9 mouse cellular contexts compared by ENCODE assay signal in genomic region chr3:131107301-131108093, GRCm38 (mm10). TPM values are rescaled to one million over a fixed set of nuclear protein-coding genes. Genes with fewer than 3 reads are reported as not detected.
A peak's percentile ranks its signal among the peaks of the same experiment; 100 is the strongest.
DNase-seq lines count a peak whose midpoint lies in the region; ATAC-seq and TF ChIP-seq lines count a peak whose summit lies in the region.
"Had no signal": no experiment of that assay in that cellular context is flagged by ENCODE, and none has a peak within 500 bp of the region (broad histone marks: within the 10 kb centered on the region; RNA-seq: fewer than 3 reads in every experiment).

No protein-coding gene starts in this region.

- H3K4me3 ChIP-seq in embryonic facial prominence, embryonic 15.5 days (replicated peaks) = peak overlapping the region; percentile 50
- H3K4me3 ChIP-seq in thymus, adult 2 months (ENCODE audit: control insufficient read depth, insufficient read depth, low read length) = peak overlapping the region; percentile 46

- no peak for TF ChIP-seq CTCF in thymus, adult 2 months (IDR thresholded peaks at IDR 0.05; ENCODE audit: borderline replicate concordance, control insufficient read depth, extremely low read depth, insufficient read depth, low read length, poor library complexity)

- DNase-seq in lung, postnatal 10 days = peak; percentile 11
- DNase-seq in lung, postnatal 25 days (ENCODE audit: low spot score) = no peak
- peak; percentile 63 for DNase-seq in induced T-regulatory cell, adult 2 months (ENCODE audit: low read depth)
- DNase-seq in thymus, adult 2 months = peak; percentile 44
- DNase-seq in left cerebral cortex, postnatal 14 days (ENCODE audit: low spot score in 2 of 2) = no peak
- DNase-seq in layer of hippocampus, adult 11-12 months (ENCODE audit: low spot score) = no peak
- DNase-seq in left cerebral cortex, adult 9 months (ENCODE audit: low spot score in 2 of 2) = no peak

- no peaks in the 10 kb centered on the region for H3K9me3 ChIP-seq in embryonic facial prominence, embryonic 15.5 days (replicated peaks)

- H3K36me3 ChIP-seq in embryonic facial prominence, embryonic 15.5 days = no peaks in the 10 kb centered on the region
- no peaks in the 10 kb centered on the region for H3K36me3 ChIP-seq in thymus, adult 2 months (ENCODE audit: control insufficient read depth, insufficient read depth, low read length)

- no peak for TF ChIP-seq POLR2A in thymus, adult 2 months (IDR thresholded peaks at IDR 0.05; ENCODE audit: control insufficient read depth, extremely low read depth, insufficient read depth, low read length, poor library complexity)

- peak overlapping the region; percentile 93 for H3K4me2 ChIP-seq in embryonic facial prominence, embryonic 15.5 days (replicated peaks)

- intact Hi-C loops in left cerebral cortex, postnatal 14 days (cut with DNase I) = no loop called here

- peak overlapping the region; percentile 51; the same call in 1 of the 2 replicates for H3K27ac ChIP-seq in embryonic facial prominence, embryonic 15.5 days (replicated peaks)
- H3K27ac ChIP-seq in thymus, adult 2 months (ENCODE audit: control insufficient read depth, insufficient read depth, low read length) = no peak overlapping the region
- H3K27ac ChIP-seq: liver, embryonic 14.5 days had no signal

- H3K27me3 ChIP-seq in embryonic facial prominence, embryonic 15.5 days = peaks cover 27% of the 10 kb centered on the region
- H3K27me3 ChIP-seq in thymus, adult 2 months (ENCODE audit: control insufficient read depth, insufficient read depth, low read length) = peaks cover 3% of the 10 kb centered on the region

- 5% methylated on average over 34 of the region's 34 CpGs for WGBS in embryonic facial prominence, embryonic 15.5 days
- 4% methylated on average over 34 of the region's 34 CpGs for WGBS in thymus, adult 2 months

- H3K9ac ChIP-seq in embryonic facial prominence, embryonic 15.5 days = no peak overlapping the region
- H3K9ac ChIP-seq: liver, embryonic 14.5 days had no signal

- no peak for ATAC-seq in embryonic facial prominence, embryonic 15.5 days (ENCODE audit: insufficient number of reproducible peaks, low FRiP score, low TSS enrichment, low read depth)

- H3K4me1 ChIP-seq in embryonic facial prominence, embryonic 15.5 days = peaks cover 50% of the 10 kb centered on the region
- peaks cover 28% of the 10 kb centered on the region for H3K4me1 ChIP-seq in thymus, adult 2 months (replicated peaks; ENCODE audit: control insufficient read depth, insufficient read depth, low read length)

RNA-seq across cellular contexts. Expression of gene Lef1, which starts 2.8 kb away (rescaled TPM):
- 47.0 and 53.1 TPM in 2 replicates for polyA plus RNA-seq in embryonic facial prominence, embryonic 15.5 days (2015; fragmentation: Nextera tagmentation; extraction: Ambion mirVana)
- 279 and 361 TPM in 2 replicates for polyA plus RNA-seq in thymus, adult 2 months (2012; rRNA removed)
- 1 to 10 TPM; 6.3 to 8.4 TPM for total RNA-seq in left cerebral cortex, postnatal 14 days (2021)

Comparison
In these comparisons a context has a peak if more than half of its experiments do, and no peak if none do; other contexts are left out.
1. DNase-seq: peak in lung, postnatal 10 days (single experiment), induced T-regulatory cell, adult 2 months (single experiment) and thymus, adult 2 months (single experiment); none in lung, postnatal 25 days (single experiment), left cerebral cortex, postnatal 14 days (0 of 2), layer of hippocampus, adult 11-12 months (single experiment) and left cerebral cortex, adult 9 months (0 of 2).